Mouse (Mus musculus) induced T-regulatory cell, adult 2 months (primary cell): ENCODE results near the gene Zmynd15.

Source experiments
- DNase-seq: peaks from one replicate; pipeline ENCODE4 v3.0.0-alpha.2; 2012; ENCODE audit warnings: low read depth

Zmynd15 gene

GRCm38 (mm10) chr11:70447373-70447772, 11.9 kb upstream of the Zmynd15 start:
- DNase-seq: peak; percentile 47

GRCm38 (mm10) chr11:70450926-70451325, 8.3 kb upstream of the Zmynd15 start:
- no peak for DNase-seq

DNA sequence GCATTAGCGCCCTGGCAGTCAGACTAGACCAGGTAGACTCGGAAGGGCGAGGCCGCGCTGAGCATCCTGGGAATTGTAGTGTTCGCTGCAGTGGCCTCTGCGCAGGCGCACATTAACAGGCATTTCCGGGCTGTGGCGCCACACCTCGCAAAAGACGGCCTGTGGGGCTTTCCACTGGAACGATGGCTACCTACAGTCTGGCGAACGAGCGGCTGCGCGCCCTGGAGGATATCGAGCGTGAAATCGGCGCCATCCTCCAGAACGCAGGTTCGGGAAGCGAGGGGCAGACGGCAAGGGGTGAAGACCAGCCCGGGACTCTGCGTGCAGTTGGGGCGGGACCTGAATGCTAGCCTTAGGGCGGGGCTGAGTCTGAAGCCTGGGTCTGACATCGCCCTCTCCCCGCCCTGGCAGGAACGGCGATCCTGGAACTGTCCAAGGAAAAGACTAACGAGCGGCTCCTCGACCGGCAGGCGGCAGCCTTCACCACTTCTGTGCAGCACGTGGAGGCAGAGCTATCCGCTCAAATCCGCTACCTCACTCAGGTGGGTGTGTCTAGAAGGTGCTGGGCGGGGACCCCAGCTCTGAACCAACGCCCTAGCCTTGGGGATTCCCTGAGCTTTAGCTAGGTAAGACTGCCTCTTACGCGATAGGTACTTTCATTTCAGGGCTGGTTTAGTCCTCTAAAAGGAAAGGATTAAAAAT, 7.3 kb upstream of the Zmynd15 start, which contains the start of gene Med11:
Med11 (plus strand) TSS at position 123 of the 702 bp plus-strand sequence.
- peak; percentile 98 for DNase-seq

DNA sequence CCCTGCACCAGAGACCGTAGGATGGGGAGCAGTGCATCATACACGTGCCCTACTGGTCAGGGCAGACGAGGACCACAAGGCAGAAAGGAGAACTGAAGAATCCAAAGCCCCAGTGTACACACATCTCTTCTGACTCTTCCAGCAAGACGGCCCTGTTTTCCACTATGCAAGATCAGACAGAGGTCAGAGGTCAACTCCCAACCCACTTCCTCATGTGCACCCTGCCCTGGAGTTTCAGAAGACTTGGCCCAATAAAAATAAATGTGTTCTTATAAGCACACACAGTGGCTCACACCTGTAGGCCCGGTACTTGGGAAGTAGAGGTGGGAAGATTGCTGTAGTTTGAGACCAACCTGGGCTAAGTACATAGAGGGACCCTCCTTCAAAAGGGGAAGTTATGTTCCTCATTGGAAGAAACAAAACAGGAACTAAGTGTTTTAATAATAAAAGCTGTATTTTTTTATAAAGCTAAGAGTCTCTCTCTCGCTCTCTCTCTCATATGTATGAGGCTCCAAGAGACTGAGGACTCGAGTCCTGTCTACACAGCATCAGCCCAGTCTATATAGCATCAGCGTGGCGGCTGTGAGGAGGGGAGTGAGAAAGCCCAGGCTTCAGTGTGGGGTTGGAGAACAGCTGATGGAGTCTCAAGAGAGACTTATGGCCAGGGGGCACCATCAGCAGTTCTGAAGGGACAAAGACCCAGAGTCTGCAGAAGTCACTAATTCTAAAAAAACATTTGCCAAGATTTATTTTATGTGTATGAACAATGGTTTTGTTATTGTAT, 5.8 kb upstream of the Zmynd15 start:
- peak; percentile 60 for DNase-seq

- peak; percentile 47 for DNase-seq
These were observed 418 bp downstream of the Zmynd15 start, which contains the start of gene Cxcl16 for GRCm38 (mm10) chr11:70459601-70460101. Cxcl16 (minus strand) TSS chr11:70459984.

- no peak for DNase-seq
These were observed 4.7 kb downstream of the Zmynd15 start for GRCm38 (mm10) chr11:70463970-70464369.

DNA sequence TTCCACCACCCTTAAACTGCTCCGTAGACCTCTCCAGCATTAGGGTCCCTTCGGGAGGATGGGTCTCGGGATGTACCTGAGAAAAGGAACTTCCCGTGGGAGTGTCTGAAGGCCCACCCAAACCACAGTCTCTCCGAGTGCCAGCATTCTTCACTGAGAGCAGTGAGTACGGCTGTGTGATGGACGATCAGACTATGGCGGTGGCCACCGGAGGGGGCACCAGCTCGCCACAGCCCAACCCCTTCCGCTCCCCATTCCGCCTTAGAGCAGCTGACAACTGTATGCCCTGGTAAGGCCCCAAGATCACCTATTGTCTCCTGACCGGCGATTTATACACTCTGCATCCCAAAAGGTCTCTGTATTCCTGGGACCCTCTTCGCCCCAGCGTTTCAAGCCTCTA, 6.0 kb downstream of the Zmynd15 start:
- DNase-seq: no peak

DNA sequence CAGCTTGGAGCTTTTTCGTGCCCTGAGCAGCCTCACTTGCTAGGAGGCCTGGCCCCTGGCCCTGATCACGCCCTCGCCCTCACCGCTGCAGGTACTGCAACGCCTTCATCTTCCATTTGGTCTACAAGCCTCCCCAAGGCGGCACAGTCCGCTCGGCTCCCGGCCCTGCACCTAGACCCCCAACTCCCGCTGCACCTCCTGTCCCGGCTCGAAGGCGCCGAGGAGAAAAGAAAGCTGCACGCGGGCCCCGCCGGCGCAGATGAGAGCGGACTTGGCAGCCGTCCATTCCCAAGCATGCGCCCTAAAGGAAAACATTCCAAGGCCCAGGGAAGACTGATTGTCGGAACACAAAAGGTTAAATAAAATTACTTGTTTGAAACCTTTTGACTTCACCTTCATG, 6.6 kb downstream of the Zmynd15 start:
- no peak for DNase-seq

- DNase-seq: no peak
These were observed 8.8 kb downstream of the Zmynd15 start for GRCm38 (mm10) chr11:70467902-70468619.

DNA sequence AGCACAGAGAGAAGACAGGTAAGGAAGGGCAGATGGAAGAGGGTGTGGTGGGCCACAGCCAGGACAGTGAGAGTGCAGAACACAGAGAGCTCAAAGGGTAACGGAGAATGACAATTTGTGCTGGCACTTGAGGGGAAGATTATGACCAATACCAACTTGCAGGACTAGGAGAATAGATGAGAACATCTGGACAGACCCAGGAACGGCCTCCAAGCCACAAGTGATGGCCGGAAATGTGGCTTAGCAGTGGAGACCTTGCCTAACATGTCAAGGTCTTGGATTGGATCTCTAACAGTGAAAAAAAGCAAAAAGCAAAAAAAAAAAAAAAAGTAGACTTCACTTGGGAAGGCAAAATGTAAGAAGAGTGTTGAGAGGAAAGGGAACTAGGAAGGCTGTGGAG, 10.5 kb downstream of the Zmynd15 start:
- DNase-seq: no peak

GRCm38 (mm10) chr11:70472716-70473115, 13.5 kb downstream of the Zmynd15 start:
- no peak for DNase-seq

DNA sequence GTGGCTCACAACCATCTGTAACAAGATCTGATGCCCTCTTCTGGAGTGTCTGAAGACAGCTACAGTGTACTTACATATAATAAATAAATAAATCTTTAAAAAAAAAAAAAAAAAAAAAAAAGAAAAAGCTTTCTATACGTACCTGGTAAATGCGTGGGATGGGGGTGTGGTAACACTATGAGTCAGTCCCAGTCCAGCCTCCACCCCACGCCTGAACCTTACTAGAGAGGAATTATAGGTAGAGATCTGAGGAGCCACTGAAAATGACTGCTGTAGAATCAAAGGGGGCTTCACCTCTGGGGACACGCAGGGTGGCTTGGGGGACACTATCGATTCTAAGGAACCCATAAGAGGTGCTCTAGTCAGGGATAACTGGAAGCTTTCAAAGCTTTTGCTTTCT, 14.1 kb downstream of the Zmynd15 start:
- peak; percentile 66 for DNase-seq

DNA sequence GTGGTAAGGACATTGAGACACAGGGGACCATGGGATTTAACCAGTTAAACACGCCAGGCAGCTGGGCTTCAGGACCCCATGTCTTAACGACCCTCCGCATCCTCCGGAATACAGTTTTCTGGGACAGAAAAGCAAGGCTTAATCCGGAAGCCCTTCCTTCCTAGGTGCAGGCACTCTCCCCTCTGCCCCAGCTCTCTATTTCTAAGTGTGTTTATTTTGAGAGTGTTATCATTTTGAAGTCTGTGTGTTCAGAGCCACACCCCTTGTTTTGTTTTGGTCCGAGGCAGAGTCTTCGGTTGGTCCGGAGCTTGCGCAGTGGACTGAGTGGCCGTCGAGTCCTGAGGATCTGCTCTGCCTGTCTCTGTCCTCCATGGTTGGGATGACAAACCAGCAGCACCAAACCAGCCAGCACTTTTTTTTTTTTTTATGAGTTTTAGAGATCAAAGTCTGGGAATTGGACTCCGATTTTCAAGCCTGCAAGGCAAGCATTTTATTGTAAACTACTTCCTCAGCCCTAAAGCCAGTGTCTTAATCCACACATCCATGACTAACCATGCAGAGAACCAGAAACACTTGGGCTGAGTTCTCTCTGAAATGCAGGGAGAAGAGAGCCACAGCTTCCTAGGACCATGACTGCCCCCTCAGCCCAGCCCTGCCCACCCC, 15.8 kb downstream of the Zmynd15 start:
- DNase-seq: no peak

- no peak for DNase-seq
These were observed 26.3 kb downstream of the Zmynd15 start for GRCm38 (mm10) chr11:70485498-70485897.

DNA sequence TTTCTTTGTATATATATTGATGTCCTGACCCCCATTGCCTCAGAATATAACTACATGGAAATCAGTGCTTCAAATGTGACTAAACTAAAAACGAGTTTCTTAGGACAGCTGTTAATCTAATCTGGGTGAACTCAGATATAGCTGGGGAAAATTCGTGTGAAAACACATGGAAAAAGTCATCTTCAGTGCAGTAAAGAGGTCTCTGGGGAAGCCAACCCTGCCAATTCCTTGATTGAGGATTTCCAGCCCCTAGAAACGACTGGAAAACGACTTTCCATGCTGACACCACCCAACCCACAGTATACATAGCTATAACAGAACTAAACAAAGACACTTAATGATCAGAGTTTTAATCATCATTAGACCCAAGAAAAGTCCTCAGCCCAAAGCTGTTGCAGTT, 28.6 kb downstream of the Zmynd15 start:
- no peak for DNase-seq

- no peak for DNase-seq
These were observed 29.9 kb downstream of the Zmynd15 start for GRCm38 (mm10) chr11:70489138-70489537.

DNA sequence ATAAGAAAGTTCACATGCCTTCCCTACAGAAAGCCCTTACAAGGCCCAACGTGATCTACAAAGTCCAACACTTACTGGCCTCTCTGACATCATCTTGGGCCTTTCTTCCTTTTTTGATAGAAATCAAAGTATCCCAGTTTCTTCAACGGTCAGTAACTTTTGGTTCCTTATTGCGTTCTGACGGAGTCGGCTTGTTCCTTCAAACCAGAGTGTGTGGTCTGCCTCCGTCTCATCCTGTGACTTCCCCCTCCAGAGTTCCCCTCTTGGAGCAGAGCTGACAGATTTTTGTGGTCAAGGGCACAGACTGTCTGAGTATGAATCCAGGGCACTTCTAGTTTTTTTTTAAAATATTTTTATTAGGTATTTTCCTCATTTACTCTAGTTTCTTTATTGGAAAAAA, 30.5 kb downstream of the Zmynd15 start:
- DNase-seq: no peak

- DNase-seq: peak; percentile 47
These were observed 40.6 kb downstream of the Zmynd15 start for GRCm38 (mm10) chr11:70499566-70500475.

GRCm38 (mm10) chr11:70500476-70500812, 41.2 kb downstream of the Zmynd15 start:
- DNase-seq: no peak

DNA sequence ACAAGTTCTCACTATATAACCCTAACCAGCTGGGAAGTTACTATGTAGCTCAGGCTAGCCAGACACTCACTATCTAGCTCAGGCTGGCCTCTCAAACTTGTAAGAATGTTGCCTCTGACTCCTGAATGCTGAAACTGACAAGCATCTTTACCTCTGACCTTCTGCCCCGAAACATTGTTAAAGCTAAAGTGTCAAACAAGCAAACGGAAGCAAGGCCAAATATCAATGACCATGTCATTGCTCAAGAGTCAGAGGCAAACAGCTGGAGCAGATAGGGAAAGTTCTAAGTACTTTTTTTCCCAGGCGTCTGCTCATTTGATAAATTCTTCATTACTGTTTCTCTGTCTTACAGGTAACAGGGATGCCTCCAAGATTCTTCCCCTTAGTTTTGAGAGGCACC, 42.8 kb downstream of the Zmynd15 start:
- no peak for DNase-seq

DNA sequence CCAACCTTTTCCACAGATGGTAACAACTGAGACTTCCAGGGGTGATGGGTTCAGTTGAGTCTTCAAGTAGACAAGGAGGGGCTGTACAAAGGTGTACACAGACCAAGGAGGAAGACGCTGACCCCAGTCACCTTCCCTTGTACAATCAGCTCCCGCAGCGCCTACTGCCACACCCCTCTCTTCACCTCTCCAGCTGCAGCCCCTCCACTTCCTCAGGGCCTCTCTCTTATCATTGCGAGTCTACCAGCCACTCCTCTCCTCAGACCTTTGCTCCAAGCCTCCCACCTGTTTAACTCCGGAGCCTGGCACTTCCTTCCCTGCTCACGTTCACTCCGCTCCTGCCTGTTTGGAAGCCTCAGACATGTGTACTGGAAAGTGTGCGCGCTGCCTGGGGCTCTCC, 45.7 kb downstream of the Zmynd15 start, which contains the start of gene Tm4sf5:
Tm4sf5 (plus strand) TSS at position 275 of the 400 bp plus-strand sequence.
- no peak for DNase-seq
